Mouse (Mus musculus): ENCODE measurements around the gene Atg14. TPM values are rescaled to one million over a fixed set of nuclear protein-coding genes. Genes with fewer than 3 reads are reported as not detected.

The Atg14 gene
- polyA plus RNA-seq, 1 experiment: 8.9 TPM

GRCm38 (mm10) chr14:47553380-47553779 lies 17.1 kb downstream of the Atg14 start:
- 85% methylated on average over 2 of the region's 2 CpGs for WGBS
- H3K4me1 ChIP-seq (ENCODE audit: control insufficient read depth, insufficient read depth, low read length): no peaks in the 10 kb centered on the region
- TF ChIP-seq CTCF (IDR thresholded peaks at IDR 0.05; ENCODE audit: insufficient read depth, low read length) (no peak), POLR2A (IDR thresholded peaks at IDR 0.05; ENCODE audit: borderline replicate concordance, extremely low read depth, low read depth, low read length) (no peak)
- no peak for DNase-seq
- H3K4me3 ChIP-seq (replicated peaks; ENCODE audit: extremely low read depth, low read depth, low read length): no peak overlapping the region

- TF ChIP-seq POLR2A (IDR thresholded peaks at IDR 0.05; ENCODE audit: borderline replicate concordance, extremely low read depth, low read depth, low read length) (no peak), CTCF (IDR thresholded peaks at IDR 0.05; ENCODE audit: insufficient read depth, low read length) (no peak)
- no peak for DNase-seq
- 92% methylated on average over 6 of the region's 6 CpGs for WGBS
- no peaks in the 10 kb centered on the region for H3K4me1 ChIP-seq (ENCODE audit: control insufficient read depth, insufficient read depth, low read length)
- H3K4me3 ChIP-seq (replicated peaks; ENCODE audit: extremely low read depth, low read depth, low read length): no peak overlapping the region
Observed at GRCm38 (mm10) chr14:47551668-47552067, 18.8 kb downstream of the Atg14 start.

DNA sequence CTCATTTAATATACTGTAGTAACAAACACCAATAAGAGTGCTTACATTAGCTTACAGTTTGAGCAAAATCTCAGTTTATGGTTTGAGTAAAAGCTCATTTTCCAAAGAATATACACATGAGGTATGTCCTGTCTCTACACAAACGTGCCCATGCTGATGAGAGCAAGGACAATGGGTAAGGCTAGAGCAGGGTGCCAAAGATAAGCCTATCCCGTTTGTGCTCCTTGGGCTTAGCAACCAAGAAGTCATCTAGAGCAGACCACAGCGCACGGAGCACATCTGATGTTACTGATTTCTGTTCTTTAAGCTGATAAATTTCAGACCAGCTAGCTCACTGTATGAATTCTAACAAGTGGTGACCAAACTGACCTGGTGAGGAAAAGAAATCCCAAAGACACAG lies 25.6 kb downstream of the Atg14 start:
- no peak for DNase-seq
- no peak for TF ChIP-seq POLR2A (IDR thresholded peaks at IDR 0.05; ENCODE audit: borderline replicate concordance, extremely low read depth, low read depth, low read length)
- no peak for TF ChIP-seq CTCF (IDR thresholded peaks at IDR 0.05; ENCODE audit: insufficient read depth, low read length)
- no peaks in the 10 kb centered on the region for H3K4me1 ChIP-seq (ENCODE audit: control insufficient read depth, insufficient read depth, low read length)
- WGBS: 89% methylated on average over 4 of the region's 4 CpGs
- no peak overlapping the region for H3K4me3 ChIP-seq (replicated peaks; ENCODE audit: extremely low read depth, low read depth, low read length)

DNA sequence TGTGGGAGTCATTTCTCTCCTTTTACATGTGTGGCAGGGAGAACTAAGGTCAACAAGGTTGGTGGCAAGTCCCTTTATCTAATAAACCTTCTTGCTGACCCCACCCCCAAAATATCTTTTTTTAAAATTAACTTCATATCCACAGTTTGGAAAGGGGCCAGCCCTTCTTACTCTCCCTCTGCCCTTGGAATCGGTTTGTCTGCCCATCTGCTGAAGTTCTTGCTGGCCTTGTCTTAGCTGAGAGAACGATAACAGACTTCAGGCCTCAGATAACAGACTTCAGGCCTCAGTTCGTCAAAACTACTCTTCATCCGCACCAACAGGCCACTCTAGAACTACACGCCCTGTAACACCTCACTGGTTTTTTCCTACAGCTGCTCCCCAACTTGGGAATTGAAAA lies 26.2 kb downstream of the Atg14 start:
- H3K4me1 ChIP-seq (ENCODE audit: control insufficient read depth, insufficient read depth, low read length): no peaks in the 10 kb centered on the region
- WGBS: 83% methylated on average over 5 of the region's 5 CpGs
- TF ChIP-seq CTCF (IDR thresholded peaks at IDR 0.05; ENCODE audit: insufficient read depth, low read length) (no peak), POLR2A (IDR thresholded peaks at IDR 0.05; ENCODE audit: borderline replicate concordance, extremely low read depth, low read depth, low read length) (no peak)
- no peak for DNase-seq
- H3K4me3 ChIP-seq (replicated peaks; ENCODE audit: extremely low read depth, low read depth, low read length): no peak overlapping the region

DNA sequence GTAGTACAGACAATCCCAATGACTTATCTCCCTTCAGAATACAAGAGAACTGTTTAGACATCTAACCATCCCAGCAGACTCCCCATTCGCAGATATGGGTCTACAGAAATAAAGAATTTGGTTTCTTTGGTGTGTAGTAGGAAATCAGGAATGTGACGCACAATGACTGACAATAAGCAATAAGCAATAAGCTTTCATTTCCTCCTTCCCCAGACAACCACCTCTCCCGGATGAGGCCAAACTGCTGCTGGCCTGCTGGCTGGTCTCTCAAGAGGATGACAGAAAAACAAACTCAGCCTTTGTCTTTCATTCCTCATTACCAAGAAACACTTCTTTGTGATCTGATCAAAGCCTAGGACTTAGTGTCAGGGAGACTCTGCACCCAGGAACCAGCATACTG lies 28.2 kb downstream of the Atg14 start:
- DNase-seq: no peak
- WGBS: 82% methylated on average over 3 of the region's 3 CpGs
- TF ChIP-seq CTCF (IDR thresholded peaks at IDR 0.05; ENCODE audit: insufficient read depth, low read length) (no peak), POLR2A (IDR thresholded peaks at IDR 0.05; ENCODE audit: borderline replicate concordance, extremely low read depth, low read depth, low read length) (no peak)
- Histone ChIP-seq H3K4me1 (ENCODE audit: control insufficient read depth, insufficient read depth, low read length) (no peaks in the 10 kb centered on the region), H3K4me3 (replicated peaks; ENCODE audit: extremely low read depth, low read depth, low read length) (no peak overlapping the region)

DNA sequence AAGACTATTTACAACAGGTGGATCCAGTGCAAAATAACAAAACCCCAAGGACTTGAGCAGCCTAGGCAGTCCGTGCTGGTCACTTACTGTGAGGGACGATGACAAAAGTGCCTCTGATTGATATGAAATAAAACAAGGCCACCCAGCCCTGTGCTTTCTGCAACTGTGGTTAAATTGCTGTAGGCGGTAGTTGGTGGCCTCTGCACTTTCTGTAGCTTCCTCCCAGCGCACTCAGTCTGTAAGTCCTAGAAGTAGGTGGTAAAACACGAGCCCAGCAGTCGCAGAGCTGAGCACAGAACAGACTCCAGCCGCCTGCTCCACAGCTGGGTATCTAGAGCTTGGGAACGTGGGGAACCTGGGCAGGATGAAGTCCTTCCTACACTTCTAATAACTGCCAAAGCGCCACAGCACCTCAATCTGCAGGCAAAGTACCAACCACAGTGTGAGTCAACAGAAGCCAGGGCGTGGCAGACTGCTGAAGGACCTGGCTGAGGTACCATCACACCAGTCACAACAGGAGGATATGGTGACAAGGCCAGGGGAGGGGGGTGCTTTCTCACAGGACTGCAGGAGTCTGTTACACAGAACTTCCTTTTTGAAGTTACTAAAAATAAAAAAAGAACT lies 29.0 kb downstream of the Atg14 start:
- 76% methylated on average over 10 of the region's 10 CpGs for WGBS
- H3K4me1 ChIP-seq (ENCODE audit: control insufficient read depth, insufficient read depth, low read length): no peaks in the 10 kb centered on the region
- no peak for DNase-seq
- H3K4me3 ChIP-seq (replicated peaks; ENCODE audit: extremely low read depth, low read depth, low read length): no peak overlapping the region
- TF ChIP-seq CTCF (IDR thresholded peaks at IDR 0.05; ENCODE audit: insufficient read depth, low read length) (no peak), POLR2A (IDR thresholded peaks at IDR 0.05; ENCODE audit: borderline replicate concordance, extremely low read depth, low read depth, low read length) (no peak)

GRCm38 (mm10) chr14:47535096-47535495 lies 35.4 kb downstream of the Atg14 start:
- no peak for DNase-seq
- WGBS: 88% methylated on average over 1 of the region's 1 CpGs

DNA sequence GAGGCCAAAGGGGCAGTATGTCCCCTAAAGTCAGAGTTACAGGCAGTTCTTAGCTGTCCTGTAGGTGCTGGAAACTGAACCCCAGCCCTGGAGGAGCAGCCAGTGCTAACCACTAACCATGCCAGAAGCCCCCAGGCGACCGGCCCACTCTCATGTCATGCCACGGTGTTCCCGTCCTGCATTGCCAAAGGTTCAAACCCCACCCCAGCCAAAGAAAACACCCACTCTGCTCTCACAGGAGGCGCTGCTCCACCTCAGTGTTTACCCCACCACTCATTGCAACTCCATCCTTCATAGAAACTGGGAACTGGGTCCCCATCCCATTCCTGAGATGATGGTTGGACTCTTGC lies 36.3 kb downstream of the Atg14 start:
- DNase-seq: no peak
- no peak overlapping the region for H3K4me3 ChIP-seq (replicated peaks; ENCODE audit: extremely low read depth, low read depth, low read length)
- 79% methylated on average over 5 of the region's 5 CpGs for WGBS
- no peak for TF ChIP-seq CTCF (IDR thresholded peaks at IDR 0.05; ENCODE audit: insufficient read depth, low read length)
- no peak for TF ChIP-seq POLR2A (IDR thresholded peaks at IDR 0.05; ENCODE audit: borderline replicate concordance, extremely low read depth, low read depth, low read length)
- peaks cover 4% of the 10 kb centered on the region; the same call in 1 of the 2 replicates for H3K4me1 ChIP-seq (ENCODE audit: control insufficient read depth, insufficient read depth, low read length)

More at GRCm38 (mm10) chr14:47535096-47535495, 35.4 kb downstream of the Atg14 start:
- Histone ChIP-seq H3K4me1 (ENCODE audit: control insufficient read depth, insufficient read depth, low read length) (peaks cover 4% of the 10 kb centered on the region; the same call in 1 of the 2 replicates), H3K4me3 (replicated peaks; ENCODE audit: extremely low read depth, low read depth, low read length) (no peak overlapping the region)
- TF ChIP-seq POLR2A (IDR thresholded peaks at IDR 0.05; ENCODE audit: borderline replicate concordance, extremely low read depth, low read depth, low read length): no peak
- no peak for TF ChIP-seq CTCF (IDR thresholded peaks at IDR 0.05; ENCODE audit: insufficient read depth, low read length)

DNA sequence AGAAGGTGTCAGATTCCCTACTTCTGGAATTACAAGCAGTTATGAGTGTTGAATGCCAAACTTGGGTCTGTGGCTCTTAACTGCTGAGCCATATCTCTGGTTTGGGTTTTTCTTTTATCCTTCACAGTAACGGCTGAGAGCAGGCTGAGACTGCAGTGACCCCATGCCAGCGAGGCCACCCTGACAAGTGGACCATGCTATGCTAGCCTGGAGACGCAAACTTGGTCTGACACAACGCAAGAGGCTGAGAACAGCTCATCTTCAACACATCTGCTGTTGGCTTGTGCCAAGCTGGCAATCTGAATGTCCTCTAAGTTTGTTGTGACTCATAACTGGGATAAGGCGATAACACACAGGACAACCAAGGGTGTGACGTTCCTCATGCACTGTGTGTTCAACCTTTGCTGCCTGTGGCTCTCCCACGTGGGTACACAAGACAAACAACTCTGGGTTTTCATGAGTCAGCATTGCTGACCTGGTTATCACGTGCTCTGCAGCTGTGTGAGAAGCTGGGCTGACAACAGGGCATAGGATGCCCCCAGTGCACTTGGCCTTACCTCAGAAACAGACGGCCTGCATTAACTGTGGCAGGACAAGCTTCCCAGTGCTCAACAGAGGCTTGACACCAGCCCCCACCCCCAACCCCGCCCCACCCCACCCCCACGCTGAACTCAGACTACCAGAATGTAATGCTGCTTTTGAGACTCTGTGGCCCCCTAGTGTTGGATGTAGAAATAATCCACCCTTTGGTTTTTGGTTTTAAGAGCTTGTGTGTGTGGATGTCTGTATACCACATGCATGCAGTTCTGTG lies 36.9 kb downstream of the Atg14 start:
- peaks cover 4% of the 10 kb centered on the region; the same call in 1 of the 2 replicates for H3K4me1 ChIP-seq (ENCODE audit: control insufficient read depth, insufficient read depth, low read length)
- peak overlapping the region; percentile 37 for H3K4me3 ChIP-seq (replicated peaks; ENCODE audit: extremely low read depth, low read depth, low read length)
- peak; percentile 38 for DNase-seq
- TF ChIP-seq CTCF (IDR thresholded peaks at IDR 0.05; ENCODE audit: insufficient read depth, low read length) (0 out of 2 replicates have a peak, but pooled peaks have one; percentile 0), POLR2A (IDR thresholded peaks at IDR 0.05; ENCODE audit: borderline replicate concordance, extremely low read depth, low read depth, low read length) (no peak)
- 27% methylated on average over 11 of the region's 11 CpGs for WGBS

Measured in lung, adult 2 months (tissue).